In genomic region chr11:70410297-70410643, GRCm38 (mm10) we compare ENCODE assay signal across 8 mouse cellular contexts. TPM values are rescaled to one million over a fixed set of nuclear protein-coding genes. Genes with fewer than 3 reads are reported as not detected.
DNase-seq lines count a peak whose midpoint lies in the region; ATAC-seq and TF ChIP-seq lines count a peak whose summit lies in the region.

No protein-coding gene starts in this region.

- H3K4me2 ChIP-seq in forebrain, embryonic 13.5 days = peak overlapping the region; percentile 95
- H3K4me2 ChIP-seq in liver, embryonic 13.5 days = peak overlapping the region; percentile 88
- peak overlapping the region; percentile 89 for H3K4me2 ChIP-seq in stomach, postnatal 0 days (replicated peaks; ENCODE audit: low read depth)

- WGBS in thymus, adult 2 months = 23% methylated on average over 6 of the region's 6 CpGs
- WGBS in forebrain, embryonic 13.5 days = 62% methylated on average over 6 of the region's 6 CpGs
- WGBS in liver, embryonic 13.5 days (ENCODE audit: insufficient replicate concordance) = 38% methylated on average over 6 of the region's 6 CpGs
- WGBS in stomach, postnatal 0 days = 60% methylated on average over 6 of the region's 6 CpGs

- no peak; the same call in 1 of the 2 replicates for ATAC-seq in forebrain, embryonic 13.5 days
- peak; percentile 29 for ATAC-seq in liver, embryonic 13.5 days (ENCODE audit: low read depth)
- ATAC-seq in stomach, postnatal 0 days (ENCODE audit: low FRiP score, low TSS enrichment) = no peak

- H3K36me3 ChIP-seq in thymus, adult 2 months (ENCODE audit: control insufficient read depth, insufficient read depth, low read length) = no peaks in the 10 kb centered on the region
- peaks cover 7% of the 10 kb centered on the region for H3K36me3 ChIP-seq in forebrain, embryonic 13.5 days (ENCODE audit: poor library complexity, severe bottlenecking)
- peaks cover 24% of the 10 kb centered on the region for H3K36me3 ChIP-seq in liver, embryonic 13.5 days
- H3K36me3 ChIP-seq in stomach, postnatal 0 days (ENCODE audit: control insufficient read depth, insufficient read depth, low read length) = peaks cover 4% of the 10 kb centered on the region; the same call in 1 of the 2 replicates

- TF ChIP-seq EP300 in stomach, postnatal 0 days (optimal IDR thresholded peaks at IDR 0.05) = no peak

- peaks cover 10% of the 10 kb centered on the region for H3K4me1 ChIP-seq in thymus, adult 2 months (replicated peaks; ENCODE audit: control insufficient read depth, insufficient read depth, low read length)
- H3K4me1 ChIP-seq in forebrain, embryonic 13.5 days = peaks cover 26% of the 10 kb centered on the region
- H3K4me1 ChIP-seq in liver, embryonic 13.5 days (replicated peaks) = peaks cover 38% of the 10 kb centered on the region
- peaks cover 4% of the 10 kb centered on the region; the same call in 1 of the 2 replicates for H3K4me1 ChIP-seq in stomach, postnatal 0 days (replicated peaks; ENCODE audit: control insufficient read depth, insufficient read depth)

- H3K27ac ChIP-seq in thymus, adult 2 months (ENCODE audit: control insufficient read depth, insufficient read depth, low read length) = no peak overlapping the region
- H3K27ac ChIP-seq in forebrain, embryonic 13.5 days = peak overlapping the region; percentile 75
- peak overlapping the region; percentile 76 for H3K27ac ChIP-seq in liver, embryonic 13.5 days
- peak overlapping the region; percentile 84 for H3K27ac ChIP-seq in stomach, postnatal 0 days (replicated peaks)

- no peaks in the 10 kb centered on the region for H3K9me3 ChIP-seq in forebrain, embryonic 13.5 days (replicated peaks)
- H3K9me3 ChIP-seq in liver, embryonic 13.5 days (replicated peaks) = no peaks in the 10 kb centered on the region
- no peaks in the 10 kb centered on the region for H3K9me3 ChIP-seq in stomach, postnatal 0 days (ENCODE audit: control insufficient read depth, low read length)

- H3K4me3 ChIP-seq in thymus, adult 2 months (ENCODE audit: control insufficient read depth, insufficient read depth, low read length) = peak overlapping the region; percentile 57
- H3K4me3 ChIP-seq in forebrain, embryonic 13.5 days = peak overlapping the region; percentile 95
- H3K4me3 ChIP-seq in liver, embryonic 13.5 days (replicated peaks) = peak overlapping the region; percentile 85
- peak overlapping the region; percentile 90 for H3K4me3 ChIP-seq in stomach, postnatal 0 days (ENCODE audit: low read depth, low read length)

- no peaks in the 10 kb centered on the region for H3K27me3 ChIP-seq in thymus, adult 2 months (ENCODE audit: control insufficient read depth, insufficient read depth, low read length)
- H3K27me3 ChIP-seq in forebrain, embryonic 13.5 days = no peaks in the 10 kb centered on the region
- H3K27me3 ChIP-seq in liver, embryonic 13.5 days = no peaks in the 10 kb centered on the region
- H3K27me3 ChIP-seq in stomach, postnatal 0 days (ENCODE audit: control insufficient read depth, insufficient read depth, low read length) = no peaks in the 10 kb centered on the region

- TF ChIP-seq CTCF in thymus, adult 2 months (IDR thresholded peaks at IDR 0.05; ENCODE audit: borderline replicate concordance, control insufficient read depth, extremely low read depth, insufficient read depth, low read length, poor library complexity) = no peak
- no peak for TF ChIP-seq CTCF in stomach, postnatal 0 days (IDR thresholded peaks at IDR 0.05; ENCODE audit: low read depth)

- no peak for DNase-seq in thymus, adult 2 months
- DNase-seq in thymus, postnatal 14 days = no peak
- no peak for DNase-seq in liver, embryonic 13.5 days
- no peak for DNase-seq in stomach, postnatal 0 days (ENCODE audit: low spot score)
- DNase-seq in ovary, postnatal 10 days (ENCODE audit: low spot score) = no peak
- no peak for DNase-seq in layer of hippocampus, postnatal 14 days (ENCODE audit: low spot score in 2 of 2)
- no peak for DNase-seq in cerebellum, adult 11-12 months

- TF ChIP-seq POLR2A in thymus, adult 2 months (IDR thresholded peaks at IDR 0.05; ENCODE audit: control insufficient read depth, extremely low read depth, insufficient read depth, low read length, poor library complexity) = no peak

- H3K9ac ChIP-seq in forebrain, embryonic 13.5 days = peak overlapping the region; percentile 97
- H3K9ac ChIP-seq in liver, embryonic 13.5 days = peak overlapping the region; percentile 90
- H3K9ac ChIP-seq in stomach, postnatal 0 days (ENCODE audit: low read length) = peak overlapping the region; percentile 96

RNA-seq across cellular contexts. Expression of gene Pelp1, which starts 0.4 kb away (rescaled TPM):
- 33.0 and 40.4 TPM in 2 replicates for polyA plus RNA-seq in thymus, adult 2 months (2012; rRNA removed)
- polyA plus RNA-seq in forebrain, embryonic 13.5 days (2015; fragmentation: Nextera tagmentation; extraction: Ambion mirVana) = 32.0 and 36.3 TPM in 2 replicates
- polyA plus RNA-seq in liver, embryonic 13.5 days (2015; fragmentation: Nextera tagmentation; extraction: Ambion mirVana) = 19.0 and 21.0 TPM in 2 replicates
- polyA plus RNA-seq in stomach, postnatal 0 days (2015; fragmentation: Nextera tagmentation; extraction: Ambion mirVana) = 10.4 and 10.8 TPM in 2 replicates
- 10 to 100 TPM; 38.5 to 39.6 TPM for total RNA-seq in layer of hippocampus, postnatal 14 days (2021)

RNA-seq across cellular contexts. Expression of gene Arrb2, which starts 22.2 kb away (rescaled TPM):
- 213 and 220 TPM in 2 replicates for polyA plus RNA-seq in thymus, adult 2 months (2012; rRNA removed)
- 33.0 and 33.2 TPM in 2 replicates for polyA plus RNA-seq in forebrain, embryonic 13.5 days (2015; fragmentation: Nextera tagmentation; extraction: Ambion mirVana)
- 13.0 and 14.9 TPM in 2 replicates for polyA plus RNA-seq in liver, embryonic 13.5 days (2015; fragmentation: Nextera tagmentation; extraction: Ambion mirVana)
- polyA plus RNA-seq in stomach, postnatal 0 days (2015; fragmentation: Nextera tagmentation; extraction: Ambion mirVana) = 9.0 and 9.5 TPM in 2 replicates
- 10 to 100 TPM; 94.0 to 95.9 TPM for total RNA-seq in layer of hippocampus, postnatal 14 days (2021)

RNA-seq across cellular contexts. Expression of gene Med11, which starts 41.4 kb away (rescaled TPM):
- 29.1 and 34.8 TPM in 2 replicates for polyA plus RNA-seq in thymus, adult 2 months (2012; rRNA removed)
- 36.6 and 40.8 TPM in 2 replicates for polyA plus RNA-seq in forebrain, embryonic 13.5 days (2015; fragmentation: Nextera tagmentation; extraction: Ambion mirVana)
- polyA plus RNA-seq in liver, embryonic 13.5 days (2015; fragmentation: Nextera tagmentation; extraction: Ambion mirVana) = 17.2 and 19.1 TPM in 2 replicates
- 27.4 and 28.6 TPM in 2 replicates for polyA plus RNA-seq in stomach, postnatal 0 days (2015; fragmentation: Nextera tagmentation; extraction: Ambion mirVana)
- total RNA-seq in layer of hippocampus, postnatal 14 days (2021) = 10 to 100 TPM; 12.9 to 17.9 TPM

RNA-seq across cellular contexts. Expression of gene Zmynd15, which starts 49.0 kb away (rescaled TPM):
- 27.0 and 31.2 TPM in 2 replicates for polyA plus RNA-seq in thymus, adult 2 months (2012; rRNA removed)
- polyA plus RNA-seq in forebrain, embryonic 13.5 days (2015; fragmentation: Nextera tagmentation; extraction: Ambion mirVana) = 0.37 and 0.58 TPM in 2 replicates
- 0.07 and 0.17 TPM in 2 replicates for polyA plus RNA-seq in liver, embryonic 13.5 days (2015; fragmentation: Nextera tagmentation; extraction: Ambion mirVana)
- 0.62 and 0.86 TPM in 2 replicates for polyA plus RNA-seq in stomach, postnatal 0 days (2015; fragmentation: Nextera tagmentation; extraction: Ambion mirVana)
- 1 to 10 TPM in 1 of 2 experiments, under 1 TPM in 1; 0.62 to 1.2 TPM for total RNA-seq in layer of hippocampus, postnatal 14 days (2021)

RNA-seq across cellular contexts. Expression of gene Cxcl16, which starts 49.5 kb away (rescaled TPM):
- polyA plus RNA-seq in thymus, adult 2 months (2012; rRNA removed) = 57.7 and 92.8 TPM in 2 replicates
- 0.71 and 0.83 TPM in 2 replicates for polyA plus RNA-seq in forebrain, embryonic 13.5 days (2015; fragmentation: Nextera tagmentation; extraction: Ambion mirVana)
- polyA plus RNA-seq in liver, embryonic 13.5 days (2015; fragmentation: Nextera tagmentation; extraction: Ambion mirVana) = 0.70 and 1.4 TPM in 2 replicates
- 15.8 and 18.1 TPM in 2 replicates for polyA plus RNA-seq in stomach, postnatal 0 days (2015; fragmentation: Nextera tagmentation; extraction: Ambion mirVana)
- total RNA-seq in layer of hippocampus, postnatal 14 days (2021) = under 1 TPM; 0.62 to 0.78 TPM
